Mouse (Mus musculus): ENCODE results near the gene Rnaseh2c.

Gene Rnaseh2c

GRCm38 (mm10) chr19:5575336-5575735, 26.3 kb upstream of the Rnaseh2c start:
- no peak for DNase-seq

GRCm38 (mm10) chr19:5579971-5580370, 21.7 kb upstream of the Rnaseh2c start:
- DNase-seq = no peak

- DNase-seq = no peak
These were observed 20.9 kb upstream of the Rnaseh2c start for GRCm38 (mm10) chr19:5580776-5581175.

- no peak for DNase-seq
These were observed 19.7 kb upstream of the Rnaseh2c start for GRCm38 (mm10) chr19:5581995-5582394.

- DNase-seq = no peak
These were observed 12.5 kb upstream of the Rnaseh2c start for GRCm38 (mm10) chr19:5589159-5589558.

- DNase-seq = no peak
These were observed 9.8 kb upstream of the Rnaseh2c start for GRCm38 (mm10) chr19:5591888-5592287.

- DNase-seq = no peak
These were observed 2.4 kb upstream of the Rnaseh2c start for GRCm38 (mm10) chr19:5599224-5599623.

GRCm38 (mm10) chr19:5603664-5604063, 2.0 kb downstream of the Rnaseh2c start:
- no peak for DNase-seq

- DNase-seq = no peak
These were observed 3.5 kb downstream of the Rnaseh2c start for GRCm38 (mm10) chr19:5605126-5605525.

- no peak for DNase-seq
These were observed 4.5 kb downstream of the Rnaseh2c start for GRCm38 (mm10) chr19:5606196-5606595.

GRCm38 (mm10) chr19:5607705-5608410, 6.2 kb downstream of the Rnaseh2c start:
- peak in 1 of 2 experiments; percentile 39 for DNase-seq

GRCm38 (mm10) chr19:5608707-5609106, 7.0 kb downstream of the Rnaseh2c start:
- DNase-seq = peak in 1 of 2 experiments; percentile 28

GRCm38 (mm10) chr19:5609171-5609546, 7.5 kb downstream of the Rnaseh2c start:
- DNase-seq = no peak

GRCm38 (mm10) chr19:5609547-5610404, 8.1 kb downstream of the Rnaseh2c start, which contains the start of gene Kat5:
Kat5 (minus strand) TSS chr19:5610237.
- DNase-seq = peak; percentile 95 to 96

GRCm38 (mm10) chr19:5611973-5612372, 10.3 kb downstream of the Rnaseh2c start:
- DNase-seq = no peak

GRCm38 (mm10) chr19:5612762-5613411, 11.2 kb downstream of the Rnaseh2c start:
- DNase-seq = no peak

GRCm38 (mm10) chr19:5614953-5615352, 13.3 kb downstream of the Rnaseh2c start:
- DNase-seq = no peak

- DNase-seq = no peak
These were observed 18.3 kb downstream of the Rnaseh2c start for GRCm38 (mm10) chr19:5620007-5620406.

GRCm38 (mm10) chr19:5621884-5622283, 20.2 kb downstream of the Rnaseh2c start:
- no peak for DNase-seq

- DNase-seq = no peak
These were observed 23.6 kb downstream of the Rnaseh2c start for GRCm38 (mm10) chr19:5625311-5625710.

- DNase-seq = no peak
These were observed 28.2 kb downstream of the Rnaseh2c start for GRCm38 (mm10) chr19:5629907-5630306.

GRCm38 (mm10) chr19:5632120-5632519, 30.4 kb downstream of the Rnaseh2c start:
- DNase-seq = no peak

- DNase-seq = no peak
These were observed 34.4 kb downstream of the Rnaseh2c start for GRCm38 (mm10) chr19:5636036-5636570.
